Mouse (Mus musculus) Patski (cell line): Measurements from ENCODE around the gene Gm28308. TPM values are rescaled to one million over a fixed set of nuclear protein-coding genes. Genes with fewer than 3 reads are reported as not detected.

Experiments used
- ATAC-seq: fragments of 100-300 bp; one replicate; pipeline ENCODE4 v1.8.0; 2021
- CTCF ChIA-PET: fragments of 350-600 bp; sonication (Branson Sonifier 250); formaldehyde crosslinking; loops from one replicate; lab custom pipeline; 2022; ENCODE audit warnings: inconsistent platforms; lab: Charles Lee
- POLR2A ChIA-PET: fragments of 350-600 bp; sonication (Branson Sonifier 250); formaldehyde crosslinking; loops from one replicate; lab custom pipeline; 2022; ENCODE audit warnings: antibody characterized with exemption, inconsistent platforms; lab: Charles Lee
- DNase-seq: peaks from one replicate; pipeline ENCODE4 v3.0.0-alpha.2; 2011; ENCODE audit warnings: low read depth, low spot score
- H3K27me3 ChIP-seq: fragments of 371-371 bp; one replicate; pipeline ENCODE4 v1.5.1; 2021
- CTCF ChIP-seq: fragments of 100-300 bp; IDR thresholded peaks from one replicate; pipeline ENCODE4 v1.5.1; 2021
- in situ Hi-C: fragments of 300-500 bp; cut with MboI; formaldehyde crosslinking; loops from 3 replicates; pipeline ENCODE4 v1.11.1; 2018; ENCODE audit warnings: low pct_unique_long_range_greater_than_20kb, mixed read lengths
- polyA plus RNA-seq: library from polyadenylated mRNA; unstranded; gene quantifications from one replicate; pipeline ENCODE4 v1.2.3, GENCODE M21; 2021

Gm28308 gene
- polyA plus RNA-seq, 1 experiment from 2014 or later: 8.7 TPM

DNA sequence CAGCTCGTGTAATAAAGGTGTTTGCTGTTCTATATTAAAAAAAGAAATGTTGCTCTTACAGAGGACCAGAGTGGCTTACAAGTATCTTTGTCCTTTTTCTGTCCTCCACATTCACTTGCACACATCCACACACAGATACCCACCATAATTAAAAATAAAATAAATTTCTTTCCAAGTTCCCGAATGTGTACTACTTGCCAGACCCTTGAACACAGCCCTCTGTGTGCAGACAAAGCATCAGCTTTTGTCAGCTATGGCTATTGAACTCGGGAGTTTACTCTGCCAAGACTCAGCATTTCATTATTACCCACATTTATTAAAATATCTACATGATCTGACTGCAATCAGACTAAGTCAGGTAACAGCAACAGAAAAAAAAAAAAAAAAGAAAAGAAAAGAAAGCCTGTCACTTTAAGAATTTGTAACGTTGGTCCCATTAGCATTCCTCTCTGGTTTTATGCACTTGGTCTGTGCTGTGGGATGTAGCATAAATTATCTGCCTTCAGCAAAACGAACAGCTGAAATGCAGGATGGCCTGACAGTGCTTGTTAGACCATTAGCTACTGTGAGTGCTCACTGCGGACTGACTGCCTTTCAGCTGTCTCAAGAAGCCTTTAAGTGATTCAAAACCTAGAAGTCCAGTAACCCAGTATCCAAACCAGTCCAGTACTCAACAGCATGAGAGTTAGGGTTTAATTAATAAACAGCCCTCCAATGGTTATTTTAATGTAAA lies 94.1 kb downstream of the Gm28308 start:
- no peak for ATAC-seq
- DNase-seq: no peak
- CTCF ChIA-PET: interaction anchor here (0.9 to 1.3 kb wide), 2 partner anchors 13 to 33 kb away, joined by 3 to 4 read pairs; no protein-coding TSS in a partner anchor
- TF ChIP-seq CTCF: no peak
- in situ Hi-C loops: no loop called here
- POLR2A ChIA-PET: interaction anchor here (0.7 kb wide), 1 partner anchor 421 kb away, joined by 3 read pairs; no protein-coding TSS in a partner anchor
- H3K27me3 ChIP-seq: no peaks in the 10 kb centered on the region

GRCm38 (mm10) chr6:52115899-52116298 lies 97.2 kb downstream of the Gm28308 start:
- ATAC-seq (no peak), DNase-seq (no peak)
- TF ChIP-seq CTCF: no peak
- POLR2A ChIA-PET: interaction anchor here (0.7 kb wide), 1 partner anchor 559 kb away, joined by 4 read pairs; no protein-coding TSS in a partner anchor
- H3K27me3 ChIP-seq: peaks cover 3% of the 10 kb centered on the region
- in situ Hi-C loops: no loop called here
- CTCF ChIA-PET: no interaction called here

Other genes with a start within 250 kb of the Gm28308 start
- gene Skap2, start 200.8 kb downstream of the Gm28308 start, polyA plus RNA-seq: 83.3 TPM
- gene Hoxa1, start 55.0 kb downstream of the Gm28308 start, polyA plus RNA-seq: 3.6 TPM
- gene Hoxa2, start 48.5 kb downstream of the Gm28308 start, polyA plus RNA-seq: 2.8 TPM
- 1.6 TPM for gene 5730596B20Rik, start 35.8 kb downstream of the Gm28308 start, polyA plus RNA-seq
- 2.5 TPM for gene Hoxa4, start 21.6 kb downstream of the Gm28308 start, polyA plus RNA-seq
- gene Hoxa5, start 8.8 kb downstream of the Gm28308 start, polyA plus RNA-seq: 21.4 TPM
- gene Hoxa6, start 4.6 kb downstream of the Gm28308 start, polyA plus RNA-seq: 13.5 TPM
- 12.3 TPM for gene Hoxa3, start within 50 bp of the Gm28308 start, polyA plus RNA-seq
- 51.6 TPM for gene Hoxa7, start 8.5 kb upstream of the Gm28308 start, polyA plus RNA-seq
- gene Hoxa9, start 17.8 kb upstream of the Gm28308 start, polyA plus RNA-seq: 76.7 TPM
- gene Hoxa10, start 27.5 kb upstream of the Gm28308 start, polyA plus RNA-seq: 104 TPM
- 19.3 TPM for gene Hoxa11, start 32.5 kb upstream of the Gm28308 start, polyA plus RNA-seq
- gene Hoxa13, start 47.5 kb upstream of the Gm28308 start, polyA plus RNA-seq: 12.4 TPM
- not detected for gene Evx1, start 100.2 kb upstream of the Gm28308 start, polyA plus RNA-seq